Mouse (Mus musculus) layer of hippocampus, adult 18-20 months (tissue): ENCODE data around the gene Kcnip1. TPM values are rescaled to one million over a fixed set of nuclear protein-coding genes. Genes with fewer than 3 reads are reported as not detected.

Experiments
- DNase-seq, 2 experiments: peaks; one replicate each; pipeline ENCODE4 v3.0.0; 2022; ENCODE audit warnings: low spot score in 2 of 2
- total RNA-seq, 2 experiments: library from RNA; stranded (reverse); gene quantifications; 2 replicates each; pipeline ENCODE4 v1.2.3; 2021

Gene Kcnip1
- total RNA-seq, 2 experiments from 2014 or later, result 20.3 to 24.2 TPM

DNA sequence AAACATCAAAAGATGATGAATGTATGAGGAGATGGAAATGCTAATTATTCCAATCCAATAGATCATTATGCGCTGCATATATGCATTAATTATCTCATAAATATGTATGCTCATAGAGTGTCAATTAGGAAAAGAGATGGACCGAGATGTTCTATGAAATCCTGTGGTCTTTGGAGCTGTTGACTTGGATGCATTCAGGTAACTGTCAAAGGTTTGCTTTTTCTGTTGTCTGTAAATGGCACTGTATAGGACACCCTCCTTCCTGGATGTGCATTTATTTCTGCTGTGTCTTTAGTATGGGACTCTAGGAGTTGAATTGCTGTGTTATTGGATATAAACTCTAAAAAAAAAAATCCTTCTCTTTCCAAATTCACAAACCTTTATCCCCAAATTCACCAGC is 220.9 kb downstream of the Kcnip1 start:
- no peak for DNase-seq

DNA sequence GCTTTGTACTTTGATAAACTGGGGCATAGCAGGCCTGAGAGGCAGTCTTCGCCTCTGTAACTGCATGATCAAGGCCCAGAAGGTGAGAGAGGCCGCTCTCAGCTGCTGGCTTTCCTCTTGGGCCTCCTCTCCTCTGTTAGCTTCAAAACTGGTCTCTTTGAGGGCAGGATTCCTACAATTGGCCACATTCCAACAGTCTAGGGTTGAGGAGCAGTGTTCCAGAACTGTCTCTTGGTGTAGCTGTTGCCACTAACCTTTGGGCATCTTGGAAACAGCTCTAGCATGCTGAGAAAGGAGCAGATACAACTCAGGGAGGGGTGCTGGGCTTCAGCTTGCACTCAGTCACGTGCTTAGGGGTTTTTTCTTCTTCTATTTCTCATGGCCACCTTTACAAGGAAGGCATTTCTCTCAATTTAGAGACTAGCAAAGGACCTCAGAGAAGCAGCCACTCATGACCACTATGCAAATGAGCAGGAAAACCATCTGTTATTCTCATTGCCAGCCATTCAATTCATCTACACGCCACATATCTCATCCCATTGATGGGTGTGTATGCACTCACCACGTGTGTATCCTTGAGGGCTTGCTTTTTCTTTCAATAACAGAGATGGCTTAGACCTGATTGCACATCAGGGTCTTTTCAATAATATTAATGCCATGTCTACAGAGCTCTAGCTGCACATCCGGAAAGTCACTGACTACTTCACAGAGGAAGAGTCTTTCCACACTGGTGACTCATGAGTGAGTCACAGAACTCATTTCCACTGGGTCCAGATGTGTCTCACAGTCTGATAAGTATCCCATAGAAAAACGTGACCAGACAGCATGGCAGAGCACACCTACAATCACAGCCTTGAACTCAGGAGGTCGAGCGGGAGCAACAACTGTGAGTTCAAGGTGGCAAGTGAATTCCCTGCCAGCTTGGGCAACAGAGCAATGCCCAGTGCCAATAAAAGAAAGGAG is 225.7 kb downstream of the Kcnip1 start:
- DNase-seq, result no peak

DNA sequence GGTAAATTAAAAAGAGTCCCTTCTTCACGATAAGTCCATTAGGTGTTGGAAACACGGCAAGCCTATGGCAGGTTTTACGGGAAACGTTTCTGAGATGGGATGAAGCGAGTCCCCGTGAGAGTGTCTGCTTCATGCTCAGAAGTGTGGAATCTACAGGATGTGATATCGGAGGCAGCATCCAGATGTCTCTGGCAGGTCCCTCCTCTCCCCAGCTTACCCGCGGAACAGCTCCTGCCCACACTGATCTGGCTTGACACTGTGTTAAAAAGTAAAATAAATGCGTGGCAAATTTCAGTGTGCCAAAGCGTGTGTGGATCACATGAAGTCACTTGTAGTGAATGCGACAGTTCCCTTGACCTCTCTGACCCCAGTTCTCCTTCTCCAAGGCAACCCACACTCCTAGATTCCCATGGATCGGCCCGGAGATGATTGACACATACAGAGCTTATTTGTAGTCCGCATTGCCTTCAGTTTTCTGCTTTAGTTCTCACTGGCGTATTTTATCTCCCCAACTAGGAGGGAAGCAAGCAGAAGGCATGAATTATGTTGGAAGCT is 231.7 kb downstream of the Kcnip1 start:
- no peak for DNase-seq

DNA sequence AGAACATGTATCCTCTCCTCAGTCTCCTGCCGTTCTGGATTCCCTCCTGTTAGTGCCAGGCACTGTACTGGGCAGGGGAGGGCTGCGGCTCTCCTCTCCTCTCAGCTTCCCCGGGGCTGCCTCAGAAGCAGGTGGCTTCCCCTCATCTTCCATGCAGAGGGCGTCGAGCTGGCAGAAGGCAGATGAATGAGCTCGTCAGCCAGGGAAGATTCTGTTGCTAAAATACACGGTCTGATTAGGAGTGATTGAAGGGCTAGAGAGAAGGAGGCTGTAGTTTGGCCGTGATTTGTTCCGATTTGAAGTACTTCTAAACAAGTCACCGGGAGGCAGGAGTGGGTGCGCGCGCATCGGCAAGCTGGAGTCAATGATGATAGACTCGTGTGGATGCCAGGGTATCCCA is 236.3 kb downstream of the Kcnip1 start:
- peak; percentile 47 to 55 for DNase-seq

DNA sequence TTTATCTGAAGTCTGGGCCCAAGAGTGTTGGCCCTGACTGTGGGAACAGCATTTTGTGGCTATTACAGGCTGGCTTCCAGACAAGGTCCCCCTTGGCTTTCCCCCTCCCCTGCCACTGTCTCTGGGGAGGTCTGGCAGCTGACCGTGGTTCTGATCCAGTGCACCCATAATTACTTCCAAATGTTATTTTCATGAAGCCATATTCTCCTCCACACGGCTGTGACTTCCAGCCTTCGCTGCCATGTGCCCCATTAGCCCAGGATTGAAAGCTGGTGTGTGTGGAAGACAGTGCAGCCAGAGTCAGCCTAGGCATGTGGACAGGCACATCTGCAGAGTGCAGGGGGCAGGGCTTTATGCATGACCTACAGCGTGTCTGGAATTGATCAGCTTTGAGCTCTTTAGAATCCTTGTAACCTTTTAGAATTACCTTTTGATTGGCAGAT is 240.5 kb downstream of the Kcnip1 start:
- no peak for DNase-seq

DNA sequence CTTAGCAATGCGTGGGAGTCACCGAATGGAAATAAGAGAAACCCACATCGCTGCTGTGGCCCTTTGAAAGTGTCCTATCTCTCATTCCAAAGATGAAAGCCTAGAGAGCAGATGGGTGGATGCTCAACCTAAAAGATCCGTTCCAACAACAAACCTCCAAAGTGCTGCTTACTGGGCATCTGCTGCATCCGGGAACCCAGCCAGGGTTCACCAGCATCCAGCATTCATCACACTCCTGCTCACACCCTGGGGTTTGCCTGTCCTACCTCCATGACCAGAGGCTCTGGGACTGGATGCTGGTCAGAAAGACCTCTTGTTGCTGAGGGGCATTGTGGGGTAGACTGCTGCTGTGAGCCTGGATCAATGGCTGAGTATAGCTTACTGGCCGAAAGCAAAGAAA is 241.4 kb downstream of the Kcnip1 start:
- DNase-seq, result no peak

DNA sequence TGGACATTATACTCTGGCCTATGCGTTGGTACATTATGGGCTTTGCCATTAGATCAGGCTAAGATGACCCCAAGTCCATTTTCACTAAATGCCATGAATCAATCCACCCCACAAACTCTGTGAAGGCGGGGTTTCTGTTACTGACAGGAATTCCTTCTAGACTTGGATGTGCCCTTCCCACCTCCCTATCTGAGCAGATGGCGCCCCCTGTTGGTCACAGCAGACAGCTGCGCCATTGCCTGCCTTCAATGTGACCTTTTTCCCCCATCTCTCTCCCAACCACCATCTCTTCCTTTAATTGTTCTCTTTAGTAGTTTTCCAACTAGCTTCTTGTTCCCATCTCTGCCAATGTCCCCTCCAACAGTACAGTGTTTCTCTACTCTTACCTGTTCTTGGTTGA is 243.0 kb downstream of the Kcnip1 start:
- DNase-seq, result no peak

DNA sequence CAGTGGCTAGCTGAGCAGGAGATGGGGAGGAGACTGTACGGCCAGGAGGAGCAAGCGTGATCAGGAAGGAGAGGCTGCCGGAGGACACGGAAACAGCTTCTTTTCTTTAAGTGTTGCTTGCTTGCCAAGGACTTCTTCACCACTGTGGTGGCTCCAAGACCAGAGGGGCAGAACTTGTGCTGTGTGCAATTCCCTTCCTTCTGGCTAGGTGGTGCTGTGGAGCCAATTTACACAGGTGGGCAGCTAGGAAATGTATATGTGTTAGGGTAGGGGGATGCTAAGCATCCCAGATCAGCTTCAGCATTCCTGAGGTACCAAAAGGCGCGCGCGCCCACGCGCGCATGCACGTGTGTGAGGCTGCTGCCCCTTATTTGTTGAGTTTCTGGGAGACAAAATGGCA is 243.5 kb downstream of the Kcnip1 start:
- DNase-seq, result no peak

DNA sequence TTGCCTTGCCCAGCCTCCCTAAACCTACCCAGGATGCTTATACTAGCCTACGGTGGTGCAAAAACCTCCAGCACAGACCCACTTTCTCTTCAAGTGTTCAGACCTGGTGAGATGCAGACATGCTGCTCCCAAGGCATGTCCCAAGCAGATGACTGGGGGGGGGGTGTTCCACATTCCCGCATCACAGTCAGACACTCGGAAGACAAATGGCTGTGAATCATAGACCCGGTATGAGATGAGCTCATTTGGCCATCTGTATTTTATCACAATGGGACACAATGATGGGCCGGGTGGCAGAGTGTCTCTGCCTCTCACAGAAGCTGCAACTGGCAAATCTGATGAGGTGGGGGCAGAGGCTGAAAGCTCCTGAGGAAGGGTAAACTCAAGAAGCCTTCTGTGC is 244.2 kb downstream of the Kcnip1 start:
- no peak for DNase-seq

DNA sequence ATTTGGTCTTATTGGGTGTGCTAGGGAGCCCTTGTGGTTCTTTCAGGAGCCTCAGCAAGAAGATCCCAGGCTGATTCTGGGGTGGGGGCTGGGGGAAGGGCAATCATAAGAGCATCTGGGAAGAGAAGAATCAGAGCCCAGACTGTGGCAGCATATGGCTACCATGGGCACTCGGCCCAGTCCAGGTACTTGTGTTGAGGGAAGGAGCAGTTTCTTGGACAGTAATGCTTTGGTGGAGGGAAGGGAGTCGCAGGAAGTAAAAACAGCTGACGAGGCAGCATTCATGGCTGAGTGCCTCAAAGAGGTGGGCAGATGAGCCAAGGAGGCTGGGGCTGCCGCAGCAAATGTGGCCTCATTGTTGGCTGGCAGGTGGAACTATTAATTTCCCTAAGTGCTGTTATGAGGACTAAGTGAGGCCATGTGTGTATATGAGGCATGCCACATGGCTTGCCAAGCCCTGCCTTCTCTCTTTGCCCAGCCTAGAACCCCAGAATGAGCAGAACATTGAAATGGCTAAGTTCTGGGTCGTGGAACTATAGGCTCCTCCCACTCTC is 245.5 kb downstream of the Kcnip1 start:
- no peak for DNase-seq

DNA sequence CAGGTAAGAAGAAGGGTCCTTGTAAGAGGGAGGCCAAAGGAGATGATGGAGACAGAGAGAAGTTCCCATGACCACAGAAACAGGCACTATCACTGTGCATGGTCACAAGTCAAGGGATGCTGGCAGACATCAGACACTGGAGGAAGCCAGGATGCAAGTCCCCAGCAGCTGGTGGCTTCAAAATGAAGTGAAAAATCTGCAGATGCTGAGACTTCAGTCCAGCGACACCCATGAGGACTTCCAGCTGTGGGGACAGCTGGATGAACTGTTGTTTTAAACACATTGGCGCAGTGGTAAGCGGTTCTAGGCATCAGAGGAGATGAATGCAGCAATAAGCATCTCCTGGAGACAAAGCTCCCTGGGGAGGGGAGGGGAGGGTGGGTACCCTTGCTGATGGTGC is 246.6 kb downstream of the Kcnip1 start:
- no peak for DNase-seq

DNA sequence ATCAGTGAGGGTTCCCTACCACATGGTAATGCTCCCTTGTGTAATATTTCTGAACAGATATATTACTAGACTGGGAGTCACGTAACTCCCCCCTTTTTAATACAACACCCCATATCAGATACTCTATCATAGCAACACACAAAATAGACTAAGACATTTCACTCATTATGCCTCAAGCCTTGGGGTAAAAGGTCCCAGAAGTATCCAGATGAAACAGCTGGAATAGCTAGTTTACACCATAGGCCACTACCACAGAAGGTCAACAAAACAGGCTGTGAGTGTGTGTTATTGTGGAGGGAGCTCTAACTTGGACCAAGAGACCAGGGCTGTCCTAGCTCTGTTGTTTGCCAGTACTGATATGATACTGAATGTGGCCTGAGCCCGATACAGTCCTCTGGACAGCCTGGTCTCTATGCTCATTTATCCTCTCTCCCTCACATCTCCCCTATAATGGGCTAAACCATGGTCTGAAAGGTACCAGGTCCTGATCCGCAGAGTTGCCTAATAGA is 247.1 kb downstream of the Kcnip1 start:
- DNase-seq, result no peak

DNA sequence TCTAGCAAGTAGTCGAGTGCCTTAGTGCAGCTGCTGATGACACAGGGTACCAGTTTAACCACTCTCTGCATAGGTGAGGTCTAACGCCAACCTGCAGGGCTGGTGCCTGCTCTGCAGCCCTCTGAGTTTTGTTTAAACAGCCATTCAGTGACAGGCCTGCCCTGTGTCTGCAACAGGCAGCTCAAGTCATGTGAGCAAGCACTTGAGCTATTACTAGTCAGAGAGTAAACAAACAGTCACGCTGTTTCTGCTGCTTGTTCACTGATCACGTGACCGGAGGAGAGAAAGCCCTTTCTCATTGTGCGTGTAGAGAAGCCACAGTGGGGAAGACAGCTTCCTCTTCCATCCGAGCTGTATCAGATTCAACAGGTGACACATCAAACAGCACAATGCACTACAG is 248.5 kb downstream of the Kcnip1 start:
- no peak for DNase-seq

DNA sequence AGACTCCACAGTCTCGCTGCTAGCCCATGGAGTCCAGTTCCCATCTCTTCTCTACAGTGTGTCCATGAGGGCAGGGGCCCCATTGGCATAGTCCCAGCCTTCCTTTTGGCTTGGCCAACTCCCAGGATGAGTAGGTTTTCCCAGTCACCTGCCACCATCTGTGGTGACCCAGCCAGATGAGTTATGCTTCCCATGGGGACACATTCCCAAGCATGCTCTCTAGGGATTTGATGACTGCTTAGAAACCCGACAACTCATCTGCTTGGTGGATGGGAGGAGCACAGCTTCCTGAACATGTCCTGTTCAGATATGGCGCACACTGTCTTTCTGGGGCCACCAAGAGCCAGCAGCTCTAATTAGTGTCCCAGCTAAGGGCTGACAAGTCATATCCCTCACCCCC is 252.8 kb downstream of the Kcnip1 start:
- DNase-seq, result no peak

DNA sequence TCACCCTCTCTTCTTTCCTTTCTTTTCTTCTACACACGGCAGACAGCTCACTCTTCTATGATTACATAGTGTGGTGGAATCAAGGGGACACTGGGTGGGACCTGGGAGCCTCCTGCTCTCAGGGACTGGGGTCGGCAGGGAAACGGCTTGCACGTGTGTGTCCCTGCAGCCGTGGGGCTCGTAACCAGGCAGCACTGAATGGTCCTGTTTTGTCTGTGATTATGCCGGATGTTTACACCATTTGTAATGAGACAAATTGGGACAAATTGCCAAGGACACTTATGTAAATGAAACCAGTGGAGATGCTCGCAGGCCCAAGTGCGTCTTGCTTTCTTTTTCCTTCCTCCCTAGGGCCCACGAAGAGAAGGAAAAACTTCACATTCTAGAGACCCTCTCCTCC is 256.5 kb downstream of the Kcnip1 start:
- peak in 1 of 2 experiments; percentile 22 for DNase-seq

DNA sequence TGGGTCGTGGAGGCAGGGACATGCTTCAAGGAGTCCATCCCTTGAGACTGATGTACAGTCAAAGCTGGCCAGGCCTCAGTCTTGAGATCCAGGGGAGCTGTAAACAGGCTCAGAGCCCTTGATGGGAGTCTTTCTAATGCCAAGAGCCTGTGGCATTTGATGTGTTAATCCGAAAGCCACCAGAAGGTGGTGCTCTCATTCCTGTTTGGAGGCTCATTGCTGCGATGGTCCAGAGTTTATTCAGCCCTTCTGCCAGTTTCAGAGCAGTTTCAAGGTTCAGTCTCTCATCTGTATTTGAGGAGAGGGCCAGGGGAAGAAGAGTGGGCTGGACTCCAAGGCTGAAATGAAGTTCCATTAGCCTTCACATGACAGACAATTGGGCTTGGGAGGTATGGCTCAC is 259.7 kb downstream of the Kcnip1 start:
- peak; percentile 66 to 92 for DNase-seq

DNA sequence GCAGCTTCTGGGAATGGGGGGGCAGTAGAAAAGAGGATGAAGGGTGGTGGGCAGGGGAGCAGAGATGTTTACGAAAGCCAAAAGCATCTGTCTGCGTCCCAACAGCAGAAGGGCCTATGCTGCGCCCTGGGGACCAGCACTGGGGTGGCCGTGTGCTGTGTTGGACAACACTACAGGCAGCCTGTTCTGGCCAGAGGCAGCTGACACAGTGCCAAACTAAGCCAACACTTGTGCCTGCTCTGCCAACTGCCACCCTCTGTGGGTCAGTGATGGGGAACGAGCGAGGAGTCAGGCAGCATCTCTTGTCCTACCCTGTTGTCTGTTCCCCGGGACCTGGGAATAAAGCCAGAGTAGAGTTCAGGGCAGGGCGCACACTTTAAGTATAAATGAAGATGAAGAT is 260.6 kb downstream of the Kcnip1 start:
- peak in 1 of 2 experiments; percentile 30 for DNase-seq

DNA sequence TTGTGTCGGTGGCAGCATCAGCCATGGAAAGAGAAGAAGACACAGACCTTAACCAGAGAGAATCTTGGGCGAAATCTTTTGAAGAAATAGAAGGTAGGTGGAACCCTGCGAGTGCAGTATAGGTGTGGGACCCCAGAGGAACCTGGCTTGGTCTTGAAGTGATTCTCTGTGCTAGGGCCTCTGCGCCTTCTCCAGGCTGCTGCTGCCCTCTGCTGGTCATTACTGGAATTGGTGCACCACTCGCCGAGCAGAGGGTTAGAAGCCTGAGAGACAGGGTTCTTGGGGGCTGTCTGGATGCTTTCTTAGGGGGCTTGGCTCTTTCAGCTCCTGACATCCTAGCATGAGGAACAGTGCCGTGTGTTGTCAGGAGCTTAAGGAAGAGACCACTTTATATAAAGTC is 271.7 kb downstream of the Kcnip1 start:
- peak; percentile 40 to 72 for DNase-seq

DNA sequence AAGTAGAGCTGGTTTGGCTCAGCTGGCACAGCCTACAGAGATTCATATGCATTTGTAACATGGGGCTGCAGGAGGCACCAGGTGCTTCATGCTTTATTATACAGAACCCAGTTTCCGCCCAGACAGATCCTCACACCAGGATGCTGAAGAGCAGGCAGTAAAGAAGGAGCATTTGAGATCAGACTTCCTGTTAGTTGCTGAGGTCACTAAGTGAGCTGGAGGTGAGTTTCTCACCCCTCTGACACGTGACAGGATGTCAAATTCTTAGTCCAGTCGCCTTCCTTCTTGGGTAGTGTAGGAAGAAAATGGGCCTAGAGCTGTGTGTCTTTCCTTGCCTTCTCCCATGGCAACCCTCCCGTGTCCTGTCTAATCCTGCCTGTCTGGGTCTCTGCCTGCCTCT is 286.2 kb downstream of the Kcnip1 start:
- no peak for DNase-seq

DNA sequence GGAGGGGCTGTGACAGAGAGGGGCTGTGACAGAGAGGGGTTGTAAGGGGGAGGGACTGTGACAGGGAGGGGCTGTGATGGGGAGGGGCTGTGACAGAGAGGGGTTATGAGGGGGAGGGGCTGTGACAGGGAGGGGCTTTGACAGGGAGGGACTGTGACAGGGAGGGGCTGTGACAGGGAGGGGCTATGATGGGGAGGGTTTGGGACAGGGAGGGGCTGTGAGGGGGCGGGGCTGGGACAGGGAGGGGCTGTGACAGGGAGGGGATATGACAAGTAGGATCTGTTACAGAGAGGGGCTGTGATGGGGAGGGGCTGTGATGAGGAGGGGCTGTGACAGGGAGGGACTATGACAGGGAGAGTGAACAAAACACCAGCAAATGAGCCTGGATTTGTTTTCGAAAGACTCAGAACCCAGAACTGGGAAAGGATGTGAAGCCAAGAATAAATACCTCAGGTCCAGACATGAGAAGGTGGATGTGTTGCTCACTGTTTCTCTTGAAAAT is 290.9 kb downstream of the Kcnip1 start:
- DNase-seq, result no peak

DNA sequence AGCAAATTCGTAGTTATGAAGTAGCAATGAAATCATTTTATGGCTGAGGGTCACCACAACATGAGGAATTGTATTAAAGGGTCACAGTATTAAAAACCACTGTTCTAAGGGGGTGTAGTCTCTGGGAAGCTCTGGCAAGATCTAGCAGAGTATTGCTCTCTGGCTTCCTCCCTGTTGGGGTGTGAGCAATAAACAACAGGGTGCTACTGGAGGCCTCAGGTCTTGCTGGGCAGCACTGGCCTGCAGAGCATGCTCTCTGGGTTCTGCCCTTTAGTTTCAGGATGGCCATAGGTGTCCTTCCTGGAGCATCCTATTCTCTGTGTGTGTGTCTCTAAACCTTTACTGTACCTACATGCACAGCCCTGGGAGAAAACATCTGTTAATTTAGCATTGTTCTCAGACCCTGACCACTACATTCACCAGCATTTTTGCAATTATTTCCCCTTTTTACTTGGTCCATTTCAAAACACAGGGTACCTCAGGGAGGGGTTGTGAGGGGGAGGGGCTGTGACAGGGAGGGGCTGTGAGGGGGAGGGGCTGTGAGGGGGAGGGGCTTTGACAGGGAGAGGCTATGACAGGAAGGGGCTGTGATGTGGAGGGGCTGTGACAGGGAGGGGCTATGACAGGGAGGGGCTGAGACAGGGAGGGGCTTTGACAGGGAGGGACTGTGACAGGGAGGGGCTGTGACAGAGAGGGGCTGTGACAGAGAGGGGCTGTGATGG is 291.6 kb downstream of the Kcnip1 start:
- no peak for DNase-seq
